Mouse (Mus musculus) cerebellum, adult 11-12 months (tissue): ENCODE results near the gene Lzic.
A peak's percentile ranks its signal among the peaks of the same experiment; 100 is the strongest.

Experiments
- DNase-seq: peaks from one replicate; pipeline ENCODE4 v3.0.0; 2022

Lzic gene

DNA sequence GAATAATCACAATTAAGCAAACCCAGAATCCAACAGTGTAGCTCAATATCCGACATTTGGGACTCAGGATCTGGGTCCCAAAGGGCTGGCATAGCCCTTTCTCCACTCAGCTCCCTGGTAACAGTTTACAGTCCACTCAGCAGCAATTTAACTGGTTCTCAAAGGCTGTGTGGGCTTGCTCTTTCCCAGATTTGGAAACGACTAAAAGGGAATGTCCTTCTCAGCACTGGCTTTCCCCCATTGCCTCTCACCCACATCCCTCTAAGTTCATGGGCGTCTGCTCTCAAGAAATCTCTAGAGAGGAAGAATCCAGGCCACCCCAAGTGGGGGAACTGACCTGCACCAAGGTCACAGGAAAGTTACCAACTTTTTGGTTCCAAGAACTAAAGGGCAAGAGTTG is 463 bp upstream of the Lzic start:
- DNase-seq = no peak

DNA sequence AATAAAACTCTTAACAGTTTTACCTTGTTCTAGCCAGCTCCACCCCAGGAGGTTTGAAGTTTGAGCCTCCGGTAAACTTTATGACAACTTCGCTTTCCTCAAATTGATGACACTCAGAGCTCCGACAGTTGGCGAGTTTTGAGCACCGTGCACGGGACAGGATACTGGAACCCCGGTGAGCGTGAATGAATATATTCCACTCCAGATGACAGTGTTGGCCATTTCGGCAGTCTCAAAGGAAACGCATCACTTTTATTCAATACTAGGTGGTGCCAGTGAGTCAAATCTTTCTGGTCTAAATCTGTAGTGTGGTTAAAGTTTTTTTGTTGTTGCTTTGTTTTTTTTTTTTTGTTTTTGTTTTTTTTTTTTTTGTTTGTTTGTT is 787 bp downstream of the Lzic start:
- no peak for DNase-seq

DNA sequence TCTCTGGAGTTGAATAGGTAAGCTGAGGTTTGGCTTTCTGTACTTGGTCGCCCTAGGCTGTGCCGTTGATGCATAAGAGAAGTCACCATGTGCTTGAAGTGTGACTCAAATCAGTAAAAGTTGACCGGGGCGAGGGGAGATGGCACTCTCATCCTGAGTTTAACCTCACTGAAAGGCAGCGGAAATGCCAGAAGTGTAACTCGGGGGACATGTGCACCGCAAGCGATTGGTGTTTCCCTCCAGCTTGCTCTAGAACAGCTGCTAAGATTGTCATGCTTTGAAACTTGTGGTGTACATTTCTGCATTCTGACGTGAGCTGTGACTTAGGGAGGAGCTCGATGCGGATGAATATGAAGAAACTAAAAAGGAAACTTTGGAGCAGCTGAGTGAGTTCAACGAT is 2.7 kb downstream of the Lzic start:
- no peak for DNase-seq

DNA sequence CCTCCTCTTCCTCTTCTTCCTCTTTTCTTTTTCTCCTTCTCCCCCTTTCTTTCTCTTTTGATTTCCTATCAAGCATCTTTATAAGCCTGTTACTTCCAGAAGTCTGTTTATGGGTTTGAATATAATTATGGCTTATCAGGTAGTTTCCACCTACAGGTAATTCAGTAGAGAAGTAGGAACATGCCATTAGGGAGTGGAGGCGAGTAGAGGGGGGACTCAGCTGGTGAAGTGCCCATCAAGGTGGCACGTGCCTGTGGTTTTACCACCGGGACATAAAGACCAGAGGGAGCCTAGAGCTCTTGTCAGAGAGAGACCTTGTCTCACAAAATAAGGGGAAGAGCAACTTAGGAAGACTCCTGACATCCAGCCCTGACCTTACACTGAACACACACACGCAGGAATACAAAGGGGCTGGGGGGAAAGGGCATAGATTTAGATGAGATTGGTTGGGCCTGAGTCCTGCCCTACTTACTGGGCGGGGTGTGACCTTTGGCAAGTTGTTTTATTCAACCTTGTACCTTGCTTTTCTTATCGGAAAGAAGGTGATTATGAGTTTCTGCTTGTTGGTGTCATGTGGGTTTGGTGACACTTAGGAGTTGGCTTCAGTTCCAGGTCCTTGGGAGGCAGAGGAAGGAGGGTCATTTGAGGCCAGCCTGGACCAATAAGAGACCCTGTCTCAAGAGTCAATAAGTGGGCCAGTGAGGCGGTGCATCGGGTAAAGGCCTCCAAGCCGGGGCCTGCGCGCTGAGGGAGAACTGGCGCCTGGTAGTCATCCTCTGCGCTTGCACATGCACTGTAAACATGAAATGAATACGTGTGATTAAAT is 4.6 kb downstream of the Lzic start:
- DNase-seq = no peak

DNA sequence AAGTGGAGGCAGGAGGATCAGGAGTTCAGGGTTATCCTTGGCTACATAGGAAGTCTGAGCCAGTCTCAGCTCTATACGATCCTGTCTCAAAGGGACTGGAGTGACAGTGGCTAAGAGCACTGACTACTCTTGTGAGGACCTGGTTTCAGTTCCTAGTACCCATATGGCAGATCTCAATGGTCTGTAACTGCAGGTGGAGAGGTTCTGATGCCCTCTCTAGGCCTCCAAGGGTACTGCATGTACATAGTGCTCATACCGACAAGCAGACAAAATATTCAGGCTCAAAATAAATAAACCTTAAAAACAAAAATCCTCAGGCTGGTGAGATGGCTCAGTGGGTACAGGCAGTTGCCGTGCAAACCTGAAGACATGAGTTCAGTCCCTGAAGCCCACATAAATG is 6.1 kb downstream of the Lzic start:
- no peak for DNase-seq

DNA sequence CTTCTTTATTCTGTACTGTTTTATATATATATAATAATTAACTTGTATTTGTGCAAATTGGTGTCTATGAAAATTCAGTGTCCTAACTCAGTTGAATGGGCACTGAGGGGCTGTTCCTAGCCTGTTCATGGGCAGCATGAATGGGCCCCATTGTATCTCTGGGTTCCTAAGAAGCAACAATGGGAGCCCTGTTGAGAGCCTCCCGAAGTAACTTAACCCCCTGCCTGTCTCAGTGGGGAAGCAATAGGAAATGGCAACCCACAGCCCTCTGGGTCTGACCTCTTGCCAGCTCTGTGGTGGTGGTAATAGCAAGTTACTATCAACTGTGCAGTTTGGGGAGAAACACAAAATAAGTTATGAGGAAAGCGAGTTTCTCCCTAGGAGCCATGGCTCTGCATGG is 11.6 kb downstream of the Lzic start:
- no peak for DNase-seq

DNA sequence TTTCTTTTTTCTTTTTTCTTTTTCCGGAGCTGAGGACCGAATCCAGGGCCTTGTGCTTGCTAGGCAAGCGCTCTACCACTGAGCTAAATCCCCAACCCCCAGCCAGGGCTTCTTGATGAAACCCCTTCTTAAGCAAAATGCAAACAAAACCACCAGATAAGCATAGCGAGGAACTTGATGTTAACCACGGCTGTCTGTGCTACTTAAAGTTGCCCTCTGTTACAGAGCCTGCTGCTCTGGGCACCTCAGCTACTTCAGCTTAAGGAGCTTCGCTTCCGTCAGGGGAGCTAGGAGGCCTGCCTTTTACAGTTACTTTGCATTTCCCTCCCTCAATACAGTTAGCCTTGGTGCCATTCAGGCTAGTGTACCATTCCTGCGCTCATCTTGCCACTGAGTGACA is 13.9 kb downstream of the Lzic start:
- DNase-seq = no peak

DNA sequence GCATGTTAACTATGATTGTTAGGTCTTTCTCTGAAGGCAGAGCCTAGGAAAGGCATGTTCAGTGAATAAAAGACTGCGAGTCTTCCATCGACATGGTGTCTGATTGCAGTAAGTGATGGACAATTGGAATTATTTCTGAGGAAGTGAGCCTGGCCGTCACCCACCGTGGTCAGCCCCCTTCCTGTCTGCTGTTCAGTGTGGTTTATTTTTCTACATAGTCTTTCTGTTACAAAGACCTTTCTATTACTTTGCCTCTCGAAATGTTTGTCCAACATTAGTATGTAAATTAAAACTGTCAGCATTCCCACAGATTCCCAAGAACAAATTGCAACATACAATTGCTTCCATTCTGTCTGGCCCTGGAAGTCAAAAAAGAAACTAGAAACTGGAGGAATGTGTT is 14.8 kb downstream of the Lzic start:
- DNase-seq = no peak

DNA sequence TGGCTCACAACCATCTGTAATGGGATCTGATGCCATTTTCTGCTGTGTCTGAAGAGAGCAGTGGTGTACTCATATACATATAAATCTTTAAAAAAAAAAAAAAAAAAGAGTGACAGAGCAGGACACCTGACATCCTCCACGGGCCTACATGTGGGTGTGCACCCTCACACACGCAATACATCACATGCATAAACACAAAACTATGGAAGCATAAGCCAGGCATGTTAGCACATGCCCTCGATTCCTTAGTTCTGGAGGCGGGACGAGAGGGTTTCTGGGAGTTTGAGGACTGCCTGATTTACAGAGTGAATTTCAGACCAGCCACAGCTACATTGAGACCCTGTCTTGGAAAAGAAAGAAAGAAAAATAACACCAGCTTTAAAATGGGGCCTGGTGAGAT is 19.3 kb downstream of the Lzic start:
- DNase-seq = no peak

DNA sequence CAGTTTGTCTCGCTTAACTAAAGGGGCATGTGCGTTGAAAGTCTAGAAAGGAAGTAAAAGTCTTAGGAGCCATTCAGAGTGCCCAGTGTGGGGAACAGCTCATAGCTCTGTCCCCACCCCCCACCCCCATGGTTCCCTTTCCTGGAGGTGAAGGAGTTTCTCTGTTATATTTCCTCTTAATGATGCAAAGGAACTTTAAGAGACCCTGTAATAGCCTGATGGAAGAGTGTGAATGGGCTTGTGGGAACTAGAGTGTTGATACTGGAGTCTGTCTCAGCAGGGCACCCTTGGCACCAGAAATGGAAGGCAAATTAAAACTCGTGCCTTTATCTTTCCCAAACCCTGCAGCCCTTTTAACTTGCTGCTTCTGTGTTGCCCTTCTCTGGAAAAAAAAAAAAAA is 19.8 kb downstream of the Lzic start:
- no peak for DNase-seq

DNA sequence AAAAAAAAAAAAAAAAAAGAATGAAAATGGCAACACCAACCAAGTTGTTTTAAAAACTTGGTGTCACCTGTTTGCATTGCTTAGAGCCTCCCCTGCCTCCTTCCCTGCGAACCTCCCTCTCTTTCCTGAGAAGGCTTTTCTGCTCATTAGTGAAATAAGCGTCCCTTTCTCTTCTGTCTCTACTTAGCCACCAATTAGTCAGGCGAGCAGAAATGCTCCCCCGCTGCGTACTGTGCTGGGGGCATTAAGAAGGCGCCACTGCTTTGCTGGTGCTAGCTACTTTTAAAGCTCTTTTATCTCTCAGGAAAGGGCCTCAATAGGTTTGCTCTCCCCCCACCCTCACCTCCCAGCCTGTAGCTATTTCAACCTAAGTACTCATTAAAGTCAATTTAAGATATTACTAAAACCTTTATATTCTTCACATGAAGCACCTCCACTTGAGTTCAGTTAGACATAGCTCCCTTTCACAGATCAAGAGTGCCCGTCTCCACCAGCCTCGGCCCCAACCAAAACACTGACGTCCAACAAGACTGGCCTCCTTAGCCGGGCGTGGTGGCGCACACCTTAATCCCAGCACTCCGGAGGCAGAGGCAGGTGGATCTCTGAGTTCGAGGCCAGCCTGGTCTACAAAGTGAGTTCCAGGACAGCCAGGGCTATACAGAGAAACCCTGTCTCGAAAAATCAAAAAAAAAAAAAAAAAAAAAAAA is 20.4 kb downstream of the Lzic start:
- DNase-seq = no peak

DNA sequence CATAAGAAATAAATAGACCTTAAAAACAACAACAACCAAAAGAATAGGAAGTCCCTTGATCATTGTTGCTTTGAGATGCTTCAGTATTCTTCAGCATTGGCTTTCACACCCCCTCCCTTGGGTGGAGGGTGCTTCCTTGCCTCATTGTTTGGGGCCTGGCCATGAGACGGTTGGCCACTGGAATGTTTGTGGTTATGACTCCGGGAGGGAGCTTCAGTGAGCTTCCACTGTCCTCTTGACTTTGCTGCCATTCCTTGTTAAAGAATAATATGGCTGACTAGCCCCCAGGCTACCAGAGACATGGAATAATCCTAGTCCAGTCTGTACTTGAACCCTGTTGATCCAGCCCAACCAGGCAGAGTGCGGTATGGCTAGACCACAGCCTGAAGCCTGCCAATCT is 21.9 kb downstream of the Lzic start:
- DNase-seq = no peak

DNA sequence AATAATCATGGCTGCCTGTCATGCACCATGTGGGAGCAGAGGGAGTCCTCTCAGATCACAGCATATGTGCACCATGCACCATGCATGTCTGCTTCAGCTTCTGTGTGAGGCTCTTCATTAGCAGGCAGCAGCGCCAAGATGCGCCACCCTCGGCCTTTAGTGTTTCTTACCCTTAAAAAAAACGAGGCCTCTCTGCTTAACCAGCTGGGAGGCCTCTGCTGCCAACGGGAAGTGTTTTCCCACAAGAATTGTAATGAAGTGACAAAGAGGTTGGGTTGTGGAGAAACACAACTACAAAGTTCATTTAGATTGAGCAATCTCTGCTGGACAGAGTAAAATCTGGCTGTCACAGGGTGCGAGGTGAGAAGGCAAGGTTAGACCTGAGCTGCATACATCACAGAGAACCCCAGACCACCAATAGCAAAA is 26.2 kb downstream of the Lzic start:
- no peak for DNase-seq

DNA sequence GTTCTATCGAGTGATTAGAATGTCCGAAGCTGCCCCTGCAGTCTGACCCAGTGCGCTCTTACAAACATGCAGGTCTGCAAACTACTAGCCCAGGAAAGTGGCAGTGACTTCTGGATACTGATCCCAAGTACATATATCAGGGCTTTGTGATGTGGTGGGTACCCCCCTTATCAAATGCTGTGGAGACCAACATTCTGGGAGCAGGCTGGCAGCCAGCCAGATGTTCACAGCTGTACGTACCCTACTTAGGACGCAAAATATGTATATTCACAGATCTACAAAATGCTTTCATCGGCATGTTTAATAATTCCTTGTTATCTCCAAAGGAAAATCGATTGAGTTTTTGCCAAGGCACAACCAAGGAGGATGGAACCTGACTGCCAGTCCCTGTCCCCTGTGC is 27.0 kb downstream of the Lzic start:
- DNase-seq = no peak

DNA sequence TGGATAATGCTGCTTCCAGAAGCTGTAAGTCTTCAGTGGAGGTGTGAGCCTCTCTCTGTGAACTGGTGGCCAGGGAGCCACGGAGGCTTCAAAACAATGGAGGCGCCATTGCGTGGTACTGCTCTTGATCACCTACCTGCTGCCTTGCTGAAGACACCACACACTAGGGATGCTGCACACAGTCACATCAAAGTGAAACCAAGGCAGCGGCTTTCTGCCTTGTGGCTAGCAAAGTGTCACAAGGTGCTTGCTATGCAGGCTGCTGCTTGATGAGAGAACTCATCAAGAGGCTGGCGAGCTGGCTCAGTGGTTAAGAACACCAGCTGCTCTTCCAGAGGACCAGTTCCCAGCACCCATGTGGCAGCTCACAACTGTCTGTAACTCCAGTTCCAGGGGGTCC is 30.7 kb downstream of the Lzic start:
- DNase-seq = no peak

DNA sequence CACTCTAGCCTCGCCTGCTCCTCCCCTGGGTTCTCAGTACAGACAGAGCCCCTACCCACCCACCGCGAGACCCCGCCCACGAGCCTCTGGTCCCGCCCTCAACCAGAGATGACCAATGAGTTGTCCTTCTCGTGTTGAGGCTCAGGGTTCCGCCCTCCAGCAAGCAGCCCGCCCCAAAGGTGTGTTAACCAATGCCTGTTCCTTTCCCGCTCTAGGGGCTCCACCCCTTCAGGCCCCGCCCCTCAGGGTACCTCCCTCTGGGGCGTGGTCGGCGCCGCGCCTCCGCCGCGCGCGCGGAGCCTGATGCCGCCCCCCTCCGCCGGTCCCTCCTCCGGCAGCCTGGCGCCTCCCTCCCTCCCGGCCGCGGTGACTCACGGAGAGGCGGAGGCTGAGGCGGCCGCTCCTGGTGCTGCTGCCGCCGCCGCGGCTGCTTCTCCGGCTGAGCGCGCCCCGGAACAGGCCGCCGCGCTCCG is 32.9 kb downstream of the Lzic start, which contains the start of gene Ctnnbip1:
Ctnnbip1 (plus strand) TSS at position 369 of the 473 bp plus-strand sequence.
- DNase-seq = peak; percentile 98

DNA sequence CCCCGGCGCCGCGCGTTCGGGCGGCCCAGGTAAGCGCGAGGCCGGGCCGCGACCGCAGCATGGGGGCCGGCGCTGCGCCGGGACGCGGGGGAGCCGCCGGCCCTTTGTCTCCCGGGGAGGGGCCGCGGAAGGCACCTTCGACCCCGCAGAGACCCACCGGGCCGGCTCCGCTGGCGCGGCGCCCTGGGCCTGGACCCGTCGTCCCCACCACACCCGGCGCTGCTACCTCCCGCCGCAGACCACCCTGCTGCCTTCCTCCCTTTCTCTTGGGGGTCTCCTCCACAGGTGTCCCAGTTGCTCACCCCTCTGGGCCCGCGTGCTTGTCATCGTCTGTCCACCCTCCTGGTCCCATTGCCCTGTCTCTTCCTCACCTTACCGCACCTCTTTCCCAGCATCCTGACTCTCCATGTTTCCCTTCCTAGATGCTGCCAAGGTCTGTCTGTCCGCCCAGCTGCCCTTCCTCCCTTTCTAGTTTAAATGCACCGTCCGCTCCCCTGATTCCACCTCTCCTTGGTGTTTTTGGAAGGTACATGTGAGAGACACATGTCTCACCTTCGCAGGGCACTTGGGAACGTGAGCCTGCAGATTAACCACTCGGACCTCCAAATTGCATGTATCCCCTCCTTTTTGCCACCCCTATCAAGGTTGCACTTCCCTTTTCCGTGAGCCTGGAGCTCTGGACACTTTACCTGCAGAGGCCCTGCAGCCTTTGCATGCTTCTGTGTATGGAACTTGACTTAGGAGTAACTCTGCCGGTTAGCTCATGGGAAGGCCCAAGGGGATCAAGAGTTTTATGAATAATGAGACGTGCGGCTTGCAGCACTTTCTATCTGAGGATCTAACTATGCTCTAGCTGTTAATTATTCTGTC is 33.6 kb downstream of the Lzic start:
- DNase-seq = peak; percentile 73

DNA sequence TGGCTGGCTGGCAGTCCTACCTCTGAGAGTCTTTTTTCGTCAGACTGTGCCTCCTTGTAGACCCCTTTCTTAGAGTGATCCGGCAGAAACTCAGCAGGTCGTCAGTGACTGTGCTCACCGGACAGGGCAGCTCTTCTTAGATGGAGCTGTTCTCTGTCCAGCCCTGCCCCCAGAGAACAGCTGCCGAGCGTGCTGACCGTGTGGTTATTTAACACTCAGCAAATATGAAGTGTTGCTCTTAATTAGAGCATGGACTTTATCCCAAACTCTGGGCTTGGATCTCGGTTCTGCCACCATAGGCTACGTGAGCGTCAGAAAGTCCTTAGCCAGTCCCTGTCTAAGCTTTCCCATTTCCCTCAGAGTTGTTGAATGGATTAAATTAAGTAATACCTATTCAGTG is 36.2 kb downstream of the Lzic start:
- no peak for DNase-seq

DNA sequence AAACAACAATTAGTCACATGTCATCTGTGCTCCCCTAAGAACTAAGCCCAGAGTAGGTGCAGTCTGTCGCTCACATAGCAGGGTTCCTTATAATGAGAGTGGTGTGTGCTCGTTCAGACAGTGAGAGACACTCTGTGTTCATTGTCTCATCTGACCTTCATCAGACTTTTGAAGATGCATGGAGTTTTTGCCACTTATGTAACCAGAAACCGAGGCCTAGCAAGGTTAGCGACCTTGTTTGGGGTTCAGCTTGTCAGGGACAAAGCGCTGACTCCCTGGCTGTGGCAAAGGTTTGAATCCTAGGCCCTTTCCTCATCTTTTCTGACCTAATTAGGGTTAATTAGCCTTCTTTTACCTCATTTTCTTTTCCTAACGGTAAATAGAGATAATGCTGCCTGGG is 38.9 kb downstream of the Lzic start:
- no peak for DNase-seq

DNA sequence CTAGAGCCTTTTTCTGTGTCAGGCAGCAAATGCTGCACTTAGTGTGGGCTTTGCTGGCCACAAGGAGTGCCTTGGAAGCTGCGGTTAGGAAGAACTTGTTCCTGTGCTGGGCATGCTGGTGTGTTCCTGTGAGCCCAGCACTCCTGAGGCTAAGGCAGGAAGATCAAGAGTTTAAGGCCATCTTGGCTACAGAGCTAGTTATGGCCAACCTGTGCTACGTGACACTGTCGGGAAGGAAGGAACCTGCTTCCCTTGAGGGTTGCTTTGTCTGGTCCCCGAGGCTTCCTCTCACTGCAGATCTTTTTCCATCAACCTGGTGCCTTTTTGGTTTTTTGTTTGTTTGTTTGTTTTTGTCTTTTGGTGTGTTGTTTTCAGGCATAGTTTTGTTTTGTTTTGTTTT is 40.1 kb downstream of the Lzic start:
- no peak for DNase-seq

DNA sequence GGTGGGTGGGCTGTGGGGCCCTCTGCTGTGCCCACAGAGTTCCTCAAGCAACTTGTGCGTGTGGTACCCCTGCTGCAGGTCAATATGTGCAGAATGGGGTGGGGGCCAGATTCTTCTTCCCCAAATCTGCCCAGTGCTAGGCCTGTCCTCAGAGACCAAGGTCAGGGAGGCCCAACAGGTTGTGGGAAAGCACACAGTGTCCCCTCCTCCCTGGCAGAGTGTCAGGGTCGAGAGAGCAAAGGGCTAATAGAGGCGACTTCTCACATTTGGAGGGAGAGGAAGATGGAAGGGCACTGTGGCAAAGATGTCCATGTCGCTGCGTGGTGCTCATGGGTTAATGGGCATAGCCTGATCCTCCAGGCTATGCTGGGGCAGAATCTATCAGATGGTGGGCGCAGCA is 40.8 kb downstream of the Lzic start:
- no peak for DNase-seq

DNA sequence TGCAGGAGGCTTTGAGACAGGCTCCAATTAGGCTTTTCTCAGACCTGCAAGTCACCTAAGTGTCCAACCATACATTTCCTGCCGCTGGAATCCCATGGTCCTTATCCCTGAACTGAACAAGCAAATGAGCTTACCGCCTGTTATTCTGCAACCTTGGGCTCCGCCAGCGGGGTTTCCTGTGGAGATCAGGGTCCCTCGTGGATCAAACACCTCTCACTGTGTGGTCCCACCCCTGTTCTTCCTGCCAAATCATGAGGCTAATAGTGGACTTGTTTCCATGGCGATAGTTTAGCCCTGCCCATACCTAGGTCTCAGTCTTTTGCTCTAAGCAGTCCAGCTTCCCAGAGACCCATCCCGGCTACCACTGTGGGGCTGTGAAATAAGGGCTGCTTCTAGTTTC is 41.3 kb downstream of the Lzic start:
- DNase-seq = no peak

DNA sequence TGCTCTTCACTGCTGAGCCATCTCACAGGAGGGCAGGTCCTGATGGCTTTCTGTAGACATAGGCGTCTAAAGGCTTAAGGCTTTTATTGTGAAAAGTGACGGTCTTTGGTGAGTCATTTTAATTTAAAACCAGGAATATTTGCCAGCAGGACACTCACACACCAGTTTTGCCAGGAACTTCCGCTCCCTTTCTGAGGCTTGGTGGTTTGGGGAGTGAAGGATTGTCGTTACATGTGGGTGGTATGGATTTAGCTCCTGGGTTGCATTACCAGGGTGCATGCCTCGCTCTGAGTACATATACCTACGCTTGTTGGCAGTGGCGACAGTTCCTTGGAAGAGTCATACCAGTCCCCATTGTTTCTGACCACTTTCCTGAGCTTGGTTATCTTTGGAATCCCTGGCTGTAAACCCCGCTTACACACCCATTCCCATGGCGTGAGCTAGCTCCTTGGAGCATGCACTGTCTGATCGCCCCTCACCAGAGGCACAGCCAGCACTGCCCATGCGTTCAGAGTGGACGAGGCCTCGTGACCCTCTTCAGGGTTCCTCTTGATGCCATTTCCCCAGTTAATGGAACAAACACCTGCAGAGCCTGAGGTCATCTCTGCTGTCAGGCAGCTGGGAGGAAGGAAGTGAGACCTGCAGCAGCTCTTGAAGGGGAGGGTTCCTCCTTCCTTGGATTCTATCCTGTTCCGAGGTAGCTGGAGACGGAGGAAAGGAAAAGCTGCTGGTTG is 42.8 kb downstream of the Lzic start:
- no peak for DNase-seq
